Mouse (Mus musculus) ES-E14 (cell line): ENCODE measurements around the gene Col4a4.

ENCODE experiments used
- CHD2 ChIP-seq: IDR thresholded peaks from 2 replicates; pipeline ENCODE4 v1.6.1; 2014; ENCODE audit warnings: mild to moderate bottlenecking, low read depth, low read length, inconsistent platforms
- ZC3H11A ChIP-seq: IDR thresholded peaks from 2 replicates; pipeline ENCODE4 v1.6.1; 2012; ENCODE audit warnings: low read depth, mild to moderate bottlenecking, inconsistent platforms, low read length, borderline replicate concordance
- ZNF384 ChIP-seq: IDR thresholded peaks from 2 replicates; pipeline ENCODE4 v1.6.1; 2012; ENCODE audit warnings: low read depth, low read length, inconsistent platforms

GRCm38 (mm10) chr1:82627652-82628051, 41.0 kb upstream of the Col4a4 start:
- TF ChIP-seq ZC3H11A: no peak
- no peak for TF ChIP-seq CHD2
- no peak for TF ChIP-seq ZNF384
